Mouse (Mus musculus) C2C12 (cell line): ENCODE measurements at regions not wholly inside any gene's neighbourhood (a gene's known extent, or its start where the extent isn't known, plus 50 kb on each side); places are given as distances from the start of the nearest gene placed in this dataset.

Experiments used
- H3K27me3 ChIP-seq: one replicate; pipeline ENCODE4 v1.6.1; 2011; ENCODE audit not compliant: control insufficient read depth, insufficient read depth, insufficient read length
- H3K36me3 ChIP-seq: one replicate; pipeline ENCODE4 v1.6.1; 2011; ENCODE audit not compliant: control insufficient read depth, insufficient read depth
- H3K4me3 ChIP-seq: one replicate; pipeline ENCODE4 v1.5.1; 2011; ENCODE audit warnings: mild to moderate bottlenecking, control low read depth; ENCODE audit not compliant: poor library complexity, insufficient read depth, severe bottlenecking
- H3K79me2 ChIP-seq: one replicate; pipeline ENCODE4 v1.6.1; 2011; ENCODE audit not compliant: control insufficient read depth, insufficient read depth
- H3K79me3 ChIP-seq: one replicate; pipeline ENCODE4 v1.6.1; 2011; ENCODE audit warnings: low read depth, control low read depth
- H3ac ChIP-seq: one replicate; pipeline ENCODE3; 2011; ENCODE audit warnings: low read depth; ENCODE audit not compliant: control insufficient read depth, insufficient read length
- CEBPB ChIP-seq: IDR thresholded peaks from one replicate; pipeline ENCODE4 v1.6.1; 2011; ENCODE audit warnings: low read depth, mild to moderate bottlenecking, control low read depth, moderate library complexity
- CTCF ChIP-seq: IDR thresholded peaks from one replicate; pipeline ENCODE4 v1.5.1; 2011; ENCODE audit not compliant: control insufficient read depth, insufficient read depth, insufficient read length
- FOSL1 ChIP-seq: IDR thresholded peaks from one replicate; pipeline ENCODE4 v1.8.0; 2011; ENCODE audit warnings: mild to moderate bottlenecking, low read length; ENCODE audit not compliant: poor library complexity, insufficient read depth, severe bottlenecking
- MAX ChIP-seq: IDR thresholded peaks from one replicate; pipeline ENCODE4 v1.6.1; 2011; ENCODE audit warnings: mild to moderate bottlenecking, control low read depth
- MYOD1 ChIP-seq: IDR thresholded peaks from one replicate; pipeline ENCODE4 v1.6.1; 2011; ENCODE audit warnings: low read depth; ENCODE audit not compliant: control insufficient read depth, insufficient read length
- MYOG ChIP-seq: IDR thresholded peaks from one replicate; pipeline ENCODE4 v1.6.1; 2011; ENCODE audit not compliant: control insufficient read depth, insufficient read length; ENCODE audit errors: extremely low read depth
- USF1 ChIP-seq: IDR thresholded peaks from one replicate; pipeline ENCODE4 v1.6.1; 2011; ENCODE audit warnings: low read depth, mild to moderate bottlenecking, control low read depth, moderate library complexity

GRCm38 (mm10) chr3:57118016-57118415 is 183.8 kb downstream of the Tm4sf1 start:
- no peaks in the 10 kb centered on the region for H3K79me3 ChIP-seq
- no peak overlapping the region for H3K4me3 ChIP-seq
- H3K27me3 ChIP-seq = no peaks in the 10 kb centered on the region
- H3K36me3 ChIP-seq = no peaks in the 10 kb centered on the region
- TF ChIP-seq CTCF (no peak), MAX (no peak)
- H3ac ChIP-seq = no peak overlapping the region
- no peaks in the 10 kb centered on the region for H3K79me2 ChIP-seq

GRCm38 (mm10) chr3:57102254-57102653 is 199.5 kb downstream of the Tm4sf1 start:
- no peaks in the 10 kb centered on the region for H3K79me2 ChIP-seq
- no peaks in the 10 kb centered on the region for H3K27me3 ChIP-seq
- no peaks in the 10 kb centered on the region for H3K36me3 ChIP-seq
- TF ChIP-seq MAX (no peak), MYOG (no peak), CTCF (no peak), MYOD1 (no peak), CEBPB (no peak), FOSL1 (no peak)
- no peak overlapping the region for H3K4me3 ChIP-seq
- H3ac ChIP-seq = no peak overlapping the region
- H3K79me3 ChIP-seq = no peaks in the 10 kb centered on the region

- no peak for TF ChIP-seq USF1
- TF ChIP-seq MYOD1 = no peak
- TF ChIP-seq MYOG = no peak
- no peak for TF ChIP-seq FOSL1
- TF ChIP-seq CEBPB = no peak
- H3K79me2 ChIP-seq = no peaks in the 10 kb centered on the region
- no peak overlapping the region for H3ac ChIP-seq
- H3K27me3 ChIP-seq = no peaks in the 10 kb centered on the region
- H3K79me3 ChIP-seq = no peaks in the 10 kb centered on the region
- no peak overlapping the region for H3K4me3 ChIP-seq
- no peaks in the 10 kb centered on the region for H3K36me3 ChIP-seq
Measured at GRCm38 (mm10) chr3:57100515-57100914, 201.3 kb downstream of the Tm4sf1 start.

GRCm38 (mm10) chr3:57094936-57095335 is 206.9 kb downstream of the Tm4sf1 start:
- no peak overlapping the region for H3K4me3 ChIP-seq
- H3K79me3 ChIP-seq = no peaks in the 10 kb centered on the region
- no peak overlapping the region for H3ac ChIP-seq
- H3K27me3 ChIP-seq = no peaks in the 10 kb centered on the region
- TF ChIP-seq MYOD1 = no peak
- TF ChIP-seq USF1 = no peak
- TF ChIP-seq MYOG = no peak
- no peak for TF ChIP-seq CEBPB
- TF ChIP-seq CTCF = no peak
- no peak for TF ChIP-seq MAX
- no peak for TF ChIP-seq FOSL1
- H3K36me3 ChIP-seq = no peaks in the 10 kb centered on the region
- no peaks in the 10 kb centered on the region for H3K79me2 ChIP-seq

GRCm38 (mm10) chr3:57093201-57093940 is 208.4 kb downstream of the Tm4sf1 start:
- H3K79me2 ChIP-seq = no peaks in the 10 kb centered on the region
- H3ac ChIP-seq = no peak overlapping the region
- TF ChIP-seq CEBPB (peak; percentile 70), FOSL1 (peak; percentile 47), CTCF (no peak), MYOG (no peak), USF1 (no peak)
- H3K4me3 ChIP-seq = no peak overlapping the region
- H3K79me3 ChIP-seq = no peaks in the 10 kb centered on the region
- H3K36me3 ChIP-seq = no peaks in the 10 kb centered on the region
- no peaks in the 10 kb centered on the region for H3K27me3 ChIP-seq

- TF ChIP-seq CEBPB (no peak), USF1 (no peak), MAX (peak; percentile 9), FOSL1 (peak; percentile 25)
- Histone ChIP-seq H3K4me3 (no peak overlapping the region), H3K27me3 (no peaks in the 10 kb centered on the region), H3ac (no peak overlapping the region), H3K79me3 (no peaks in the 10 kb centered on the region), H3K36me3 (no peaks in the 10 kb centered on the region), H3K79me2 (no peaks in the 10 kb centered on the region)
Measured at GRCm38 (mm10) chr3:57074516-57074915, 227.3 kb downstream of the Tm4sf1 start.
